Mouse (Mus musculus) thymus, adult 2 months (tissue): ENCODE measurements around the gene Aff1.

Source experiments
- CTCF ChIP-seq: fragments of 200-500 bp; IDR thresholded peaks from 2 replicates; pipeline ENCODE4 v1.5.1; 2012; ENCODE audit warnings: mild to moderate bottlenecking, control low read depth, low read length, moderate library complexity, borderline replicate concordance; ENCODE audit not compliant: control insufficient read depth, poor library complexity, insufficient read depth; ENCODE audit errors: extremely low read depth
- POLR2A ChIP-seq: fragments of 200-500 bp; IDR thresholded peaks from 2 replicates; pipeline ENCODE4 v1.6.1; 2012; ENCODE audit warnings: mild to moderate bottlenecking, low read length, control low read depth, moderate library complexity; ENCODE audit not compliant: control insufficient read depth, poor library complexity, insufficient read depth; ENCODE audit errors: extremely low read depth

GRCm38 (mm10) chr5:103863759-103864158 is 171.6 kb downstream of the Aff1 start:
- TF ChIP-seq CTCF (no peak), POLR2A (no peak)
